Mouse (Mus musculus) midbrain, embryonic 10.5 days (tissue): ENCODE measurements around the gene Gm20388. TPM values are rescaled to one million over a fixed set of nuclear protein-coding genes. Genes with fewer than 3 reads are reported as not detected.

ENCODE experiments used
- DNase-seq: peaks from one replicate; pipeline ENCODE4 v3.0.0-alpha.2; 2017; ENCODE audit warnings: low spot score
- H3K27ac ChIP-seq: fragments of 300-500 bp; sonication (generic); replicated peaks from 2 replicates; pipeline ENCODE4 v1.5.1; 2016; ENCODE audit warnings: mild to moderate bottlenecking
- H3K27me3 ChIP-seq: fragments of 300-500 bp; sonication (generic); 2 replicates; pipeline ENCODE4 v1.6.1; 2016; ENCODE audit warnings: low read depth, mild to moderate bottlenecking; ENCODE audit not compliant: poor library complexity, severe bottlenecking
- H3K36me3 ChIP-seq: fragments of 300-500 bp; sonication (generic); 2 replicates; pipeline ENCODE4 v1.6.1; 2016; ENCODE audit warnings: mild to moderate bottlenecking, moderate library complexity
- H3K4me1 ChIP-seq: fragments of 300-500 bp; sonication (generic); 2 replicates; pipeline ENCODE4 v1.6.1; 2016
- H3K4me3 ChIP-seq: fragments of 300-500 bp; sonication (generic); 2 replicates; pipeline ENCODE4 v1.5.1; 2016; ENCODE audit warnings: mild to moderate bottlenecking, moderate library complexity
- H3K9me3 ChIP-seq: fragments of 300-500 bp; sonication (generic); replicated peaks from 2 replicates; pipeline ENCODE4 v1.6.1; 2016; ENCODE audit warnings: mild to moderate bottlenecking
- WGBS: fragments of 180-500 bp; shearing (Covaris S2); methylation state at CpG from one replicate; pipeline ENCODE4 v1.1.7; 2016; 5-methylcytosine and 5-hydroxymethylcytosine counted together
- polyA plus RNA-seq: library from polyadenylated mRNA; unstranded; fragments of >200 nt; fragmentation: Nextera tagmentation; extraction: Ambion mirVana; gene quantifications from 2 replicates; pipeline ENCODE4 v1.2.1, GENCODE M21; 2016

Gm20388 gene
- polyA plus RNA-seq, 1 experiment from 2014 or later, result 7.1 TPM

- H3K4me1 ChIP-seq, result peaks cover 25% of the 10 kb centered on the region
Observed at GRCm38 (mm10) chr8:122102286-122102685, 2191.6 kb downstream of the Gm20388 start.

DNA sequence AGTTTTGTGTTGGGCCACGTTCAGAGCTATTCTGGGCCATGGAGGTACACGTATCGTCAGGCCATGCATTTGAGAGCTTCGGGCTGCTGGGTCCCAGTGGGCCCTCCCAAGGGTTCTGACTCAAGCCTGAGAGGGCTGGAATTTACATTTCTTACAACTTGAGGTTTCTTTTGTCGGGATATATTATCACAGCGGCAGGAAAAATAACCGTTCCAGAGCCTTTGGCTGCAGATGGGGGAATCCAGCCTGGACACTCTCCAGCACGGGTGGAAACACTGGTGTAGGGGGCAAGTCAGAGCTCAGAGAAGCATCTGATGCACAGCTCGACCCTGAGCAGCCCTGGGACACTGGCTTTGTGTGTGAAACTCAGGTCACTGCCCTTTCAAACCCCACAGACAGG lies 2192.6 kb downstream of the Gm20388 start:
- H3K4me3 ChIP-seq, result no peak overlapping the region
- H3K27me3 ChIP-seq, result no peaks in the 10 kb centered on the region
- H3K4me1 ChIP-seq, result peaks cover 25% of the 10 kb centered on the region
- 83% methylated on average over 9 of the region's 9 CpGs for WGBS
- no peaks in the 10 kb centered on the region for H3K36me3 ChIP-seq
- H3K27ac ChIP-seq, result no peak overlapping the region
- no peak for DNase-seq
- no peaks in the 10 kb centered on the region for H3K9me3 ChIP-seq

More at GRCm38 (mm10) chr8:122102286-122102685, 2191.6 kb downstream of the Gm20388 start:
- Histone ChIP-seq H3K27ac (peak overlapping the region; percentile 75), H3K27me3 (no peaks in the 10 kb centered on the region), H3K4me3 (no peak overlapping the region), H3K36me3 (no peaks in the 10 kb centered on the region), H3K9me3 (no peaks in the 10 kb centered on the region)
- peak; percentile 61 for DNase-seq
- 31% methylated on average over 8 of the region's 8 CpGs for WGBS

DNA sequence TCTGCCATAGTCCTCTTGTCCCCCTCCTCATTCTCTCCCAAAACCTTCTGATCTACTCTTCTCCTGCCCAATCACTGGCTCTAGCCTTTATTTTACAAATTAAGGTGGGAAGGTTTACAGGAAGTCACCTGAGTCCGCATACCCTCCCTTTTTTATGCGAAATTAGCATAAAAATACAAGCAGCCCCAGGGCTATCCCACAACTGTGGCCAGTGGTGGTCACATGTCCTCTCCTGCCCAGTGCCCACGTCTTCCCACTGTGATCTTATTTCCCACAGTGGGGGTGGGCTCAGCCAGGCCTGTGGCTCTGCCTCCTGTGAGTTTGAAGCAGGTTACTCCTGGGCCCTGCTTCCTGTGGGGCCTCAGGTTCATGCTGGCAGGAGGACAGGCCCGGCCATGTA lies 2194.0 kb downstream of the Gm20388 start:
- H3K9me3 ChIP-seq, result no peaks in the 10 kb centered on the region
- H3K27me3 ChIP-seq, result no peaks in the 10 kb centered on the region
- DNase-seq, result no peak
- no peak overlapping the region for H3K4me3 ChIP-seq
- no peak overlapping the region for H3K27ac ChIP-seq
- no peaks in the 10 kb centered on the region for H3K36me3 ChIP-seq
- 66% methylated on average over 4 of the region's 4 CpGs for WGBS
- peaks cover 25% of the 10 kb centered on the region for H3K4me1 ChIP-seq

GRCm38 (mm10) chr8:122106270-122106669 lies 2195.6 kb downstream of the Gm20388 start:
- 90% methylated on average over 9 of the region's 9 CpGs for WGBS
- no peaks in the 10 kb centered on the region for H3K9me3 ChIP-seq
- H3K36me3 ChIP-seq, result no peaks in the 10 kb centered on the region
- H3K27ac ChIP-seq, result no peak overlapping the region
- DNase-seq, result no peak
- H3K27me3 ChIP-seq, result no peaks in the 10 kb centered on the region
- peaks cover 31% of the 10 kb centered on the region for H3K4me1 ChIP-seq
- no peak overlapping the region for H3K4me3 ChIP-seq

DNA sequence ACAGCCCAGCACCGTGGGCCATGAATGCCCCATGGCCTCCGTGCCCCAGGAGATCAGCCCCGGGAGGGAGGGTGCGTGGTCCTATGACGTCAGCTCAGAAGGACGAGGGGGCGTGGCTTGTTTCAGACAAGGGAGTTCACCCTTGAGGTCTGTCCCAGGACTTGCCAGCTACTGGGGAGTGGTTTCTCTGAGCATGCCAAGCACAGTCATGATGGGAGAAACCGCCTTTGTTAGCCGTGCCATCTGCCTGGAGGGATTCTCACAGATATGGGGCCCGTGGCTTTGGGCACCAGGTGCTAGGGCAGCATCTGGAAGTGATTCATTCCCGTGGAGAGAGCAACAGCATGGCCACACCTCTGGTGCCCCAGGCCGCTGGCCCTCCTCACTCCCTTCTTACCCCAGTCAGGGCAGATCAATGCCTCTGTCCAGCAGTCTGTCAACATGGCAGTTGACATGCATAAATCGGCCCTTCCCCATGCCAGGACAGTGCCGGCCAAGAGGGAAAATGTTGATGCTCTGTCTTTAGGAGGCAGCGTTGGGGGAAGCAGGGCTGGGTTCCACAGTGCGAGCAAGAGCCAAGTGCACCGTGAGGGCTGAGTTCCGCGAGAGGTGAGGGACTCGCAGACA lies 2199.7 kb downstream of the Gm20388 start:
- no peak overlapping the region for H3K4me3 ChIP-seq
- no peak overlapping the region for H3K27ac ChIP-seq
- WGBS, result 78% methylated on average over 20 of the region's 20 CpGs
- DNase-seq, result no peak
- H3K27me3 ChIP-seq, result no peaks in the 10 kb centered on the region
- H3K36me3 ChIP-seq, result no peaks in the 10 kb centered on the region
- no peaks in the 10 kb centered on the region for H3K9me3 ChIP-seq
- H3K4me1 ChIP-seq, result peaks cover 13% of the 10 kb centered on the region; the same call in 1 of the 2 replicates

GRCm38 (mm10) chr8:122110867-122111253 lies 2200.2 kb downstream of the Gm20388 start:
- no peaks in the 10 kb centered on the region for H3K36me3 ChIP-seq
- H3K4me1 ChIP-seq, result peaks cover 16% of the 10 kb centered on the region
- no peak for DNase-seq
- H3K9me3 ChIP-seq, result no peaks in the 10 kb centered on the region
- 82% methylated on average over 6 of the region's 6 CpGs for WGBS
- H3K27ac ChIP-seq, result no peak overlapping the region
- H3K4me3 ChIP-seq, result no peak overlapping the region
- H3K27me3 ChIP-seq, result no peaks in the 10 kb centered on the region

- no peak overlapping the region for H3K4me3 ChIP-seq
- H3K4me1 ChIP-seq, result peaks cover 18% of the 10 kb centered on the region
- H3K9me3 ChIP-seq, result no peaks in the 10 kb centered on the region
- DNase-seq, result no peak
- no peak overlapping the region for H3K27ac ChIP-seq
- H3K36me3 ChIP-seq, result no peaks in the 10 kb centered on the region
- no peaks in the 10 kb centered on the region for H3K27me3 ChIP-seq
- 79% methylated on average over 11 of the region's 11 CpGs for WGBS
Observed at GRCm38 (mm10) chr8:122111745-122112144, 2201.1 kb downstream of the Gm20388 start.

DNA sequence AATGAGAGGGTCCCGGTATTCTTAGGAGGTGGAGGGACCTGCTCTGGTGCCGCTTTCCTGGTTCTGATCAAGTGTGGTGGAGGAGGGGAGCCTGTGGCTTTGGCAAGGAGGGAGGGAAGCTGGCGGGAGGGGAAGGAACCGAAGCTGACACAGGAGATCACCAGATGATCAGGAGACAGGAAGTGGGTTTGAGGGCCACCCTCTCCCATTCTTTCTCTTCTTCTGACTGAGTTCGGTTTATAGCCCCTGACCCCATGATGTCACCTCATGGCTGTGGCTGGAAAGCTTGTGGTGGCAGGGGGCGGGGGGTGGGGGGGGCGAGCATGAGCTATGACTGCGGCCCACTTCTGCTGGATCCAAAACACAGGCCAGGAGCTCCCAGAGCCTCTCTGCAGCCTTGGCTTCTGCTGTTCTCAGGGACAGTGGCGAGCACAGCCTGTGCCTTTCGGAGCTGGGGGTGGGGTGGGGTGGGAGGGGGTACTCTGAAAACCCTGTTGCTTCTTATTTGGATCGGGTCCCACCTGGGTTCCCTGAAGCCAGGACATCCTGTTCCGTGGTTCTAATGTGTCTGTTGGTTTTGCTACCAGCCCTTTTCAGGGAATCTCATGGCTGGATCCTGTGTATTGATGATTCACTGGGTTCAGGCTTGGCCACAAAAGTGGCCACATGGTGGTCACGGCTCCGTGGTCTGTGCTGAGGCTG lies 2201.8 kb downstream of the Gm20388 start:
- H3K27ac ChIP-seq, result no peak overlapping the region
- no peaks in the 10 kb centered on the region for H3K27me3 ChIP-seq
- no peaks in the 10 kb centered on the region for H3K9me3 ChIP-seq
- DNase-seq, result no peak
- peaks cover 18% of the 10 kb centered on the region for H3K4me1 ChIP-seq
- no peaks in the 10 kb centered on the region for H3K36me3 ChIP-seq
- no peak overlapping the region for H3K4me3 ChIP-seq
- 85% methylated on average over 14 of the region's 14 CpGs for WGBS

GRCm38 (mm10) chr8:122114890-122115289 lies 2204.2 kb downstream of the Gm20388 start:
- Histone ChIP-seq H3K27me3 (no peaks in the 10 kb centered on the region), H3K36me3 (no peaks in the 10 kb centered on the region), H3K4me1 (peaks cover 22% of the 10 kb centered on the region), H3K4me3 (no peak overlapping the region), H3K27ac (no peak overlapping the region), H3K9me3 (no peaks in the 10 kb centered on the region)
- DNase-seq, result no peak
- 85% methylated on average over 2 of the region's 2 CpGs for WGBS

- Histone ChIP-seq H3K4me3 (no peak overlapping the region), H3K36me3 (no peaks in the 10 kb centered on the region), H3K27ac (no peak overlapping the region; the same call in 1 of the 2 replicates), H3K4me1 (peaks cover 11% of the 10 kb centered on the region), H3K9me3 (no peaks in the 10 kb centered on the region), H3K27me3 (no peaks in the 10 kb centered on the region)
- WGBS, result 92% methylated on average over 7 of the region's 7 CpGs
- no peak for DNase-seq
Observed at GRCm38 (mm10) chr8:122116716-122117357, 2206.2 kb downstream of the Gm20388 start.

- DNase-seq, result no peak
- Histone ChIP-seq H3K27me3 (no peaks in the 10 kb centered on the region), H3K4me1 (peaks cover 11% of the 10 kb centered on the region), H3K27ac (no peak overlapping the region), H3K4me3 (no peak overlapping the region), H3K36me3 (no peaks in the 10 kb centered on the region), H3K9me3 (no peaks in the 10 kb centered on the region)
- 89% methylated on average over 10 of the region's 10 CpGs for WGBS
Observed at GRCm38 (mm10) chr8:122118097-122118496, 2207.5 kb downstream of the Gm20388 start.

- H3K27me3 ChIP-seq, result no peaks in the 10 kb centered on the region
- no peak for DNase-seq
- no peak overlapping the region for H3K4me3 ChIP-seq
- H3K27ac ChIP-seq, result no peak overlapping the region; the same call in 1 of the 2 replicates
- H3K36me3 ChIP-seq, result no peaks in the 10 kb centered on the region
- peaks cover 11% of the 10 kb centered on the region for H3K4me1 ChIP-seq
- WGBS, result 76% methylated on average over 15 of the region's 15 CpGs
- no peaks in the 10 kb centered on the region for H3K9me3 ChIP-seq
Observed at GRCm38 (mm10) chr8:122118536-122118935, 2207.9 kb downstream of the Gm20388 start.

DNA sequence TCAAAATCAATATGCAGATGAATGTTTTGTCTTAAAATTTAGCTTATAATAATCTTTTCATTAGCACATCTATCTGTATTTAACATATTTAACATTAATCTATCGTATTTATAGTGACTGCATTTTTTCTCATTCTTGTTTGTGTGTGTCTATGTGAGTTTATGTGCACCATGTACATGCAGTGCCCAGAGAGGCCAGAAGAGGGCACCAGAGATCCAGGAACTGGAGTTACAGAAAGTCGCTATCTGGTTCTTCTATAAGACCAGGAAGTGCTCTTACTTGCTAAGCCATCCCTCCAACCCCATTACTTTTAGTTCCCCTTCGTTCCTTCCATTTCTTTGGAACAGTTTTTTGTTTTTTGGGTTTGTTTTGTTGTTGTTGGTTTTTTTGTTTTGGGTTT lies 2213.7 kb downstream of the Gm20388 start:
- DNase-seq, result no peak
- Histone ChIP-seq H3K36me3 (no peaks in the 10 kb centered on the region), H3K4me3 (no peak overlapping the region), H3K27me3 (no peaks in the 10 kb centered on the region), H3K4me1 (0 out of 2 replicates have a peak, but pooled peaks cover 7% of the 10 kb centered on the region), H3K9me3 (peaks cover 9% of the 10 kb centered on the region; the same call in 1 of the 2 replicates), H3K27ac (no peak overlapping the region)
- WGBS, result 90% methylated on average over 3 of the region's 3 CpGs
